Mouse (Mus musculus) left cerebral cortex, postnatal 36 days (tissue): ENCODE measurements around the gene Rxra. TPM values are rescaled to one million over a fixed set of nuclear protein-coding genes. Genes with fewer than 3 reads are reported as not detected.

Experiments used
- DNase-seq, 2 experiments: peaks; one replicate each; pipeline ENCODE4 v3.0.0; 2021 to 2022; ENCODE audit warnings: low spot score in 2 of 2, mixed read lengths in 1 of 2
- intact Hi-C: fragments of 180-260 bp; cut with DNase I; formaldehyde crosslinking; loops from one replicate; pipeline ENCODE4 v1.15.1; 2025
- total RNA-seq, 2 experiments: library from RNA; stranded (reverse); gene quantifications; 2 replicates each; pipeline ENCODE4 v1.2.3; 2021

The Rxra gene
- total RNA-seq, 2 experiments from 2014 or later = 19.7 to 25.6 TPM

GRCm38 (mm10) chr2:27666719-27667118 lies 9.5 kb upstream of the Rxra start:
- DNase-seq = no peak
- intact Hi-C loops = no loop called here

GRCm38 (mm10) chr2:27667677-27668076 lies 8.6 kb upstream of the Rxra start:
- intact Hi-C loops = no loop called here
- DNase-seq = no peak

- intact Hi-C loops = no loop called here
These were observed 5.5 kb upstream of the Rxra start for GRCm38 (mm10) chr2:27670746-27671145.

GRCm38 (mm10) chr2:27671633-27672091 lies 4.6 kb upstream of the Rxra start:
- intact Hi-C loops = no loop called here
- DNase-seq = no peak

More at GRCm38 (mm10) chr2:27670746-27671145, 5.5 kb upstream of the Rxra start:
- DNase-seq = no peak

- intact Hi-C loops = loop anchor here (5.0 kb wide), 2 partner anchors 56 to 81 kb away; no protein-coding TSS in a partner anchor
- DNase-seq = peak; percentile 52 to 64
These were observed 462 bp downstream of the Rxra start for GRCm38 (mm10) chr2:27676478-27677325.

GRCm38 (mm10) chr2:27677411-27678310 lies 1.4 kb downstream of the Rxra start:
- peak; percentile 21 to 22 for DNase-seq
- intact Hi-C loops = loop anchor here (5.0 kb wide), 2 partner anchors 55 to 80 kb away; no protein-coding TSS in a partner anchor

GRCm38 (mm10) chr2:27678331-27678730 lies 2.1 kb downstream of the Rxra start:
- DNase-seq = no peak
- intact Hi-C loops = loop anchor here (5.0 kb wide), 2 partner anchors 54 to 79 kb away; no protein-coding TSS in a partner anchor

- DNase-seq = no peak
- intact Hi-C loops = loop anchor here (5.0 kb wide), 2 partner anchors 53 to 78 kb away; no protein-coding TSS in a partner anchor
These were observed 2.7 kb downstream of the Rxra start for GRCm38 (mm10) chr2:27678836-27679480.

- intact Hi-C loops = loop anchor here (5.0 kb wide), 3 partner anchors 53 to 82 kb away; no protein-coding TSS in a partner anchor
- DNase-seq = no peak
These were observed 3.4 kb downstream of the Rxra start for GRCm38 (mm10) chr2:27679621-27680025.

- intact Hi-C loops = loop anchor here (5.0 kb wide), 1 partner anchor 83 kb away; no protein-coding TSS in a partner anchor
These were observed 3.8 kb downstream of the Rxra start for GRCm38 (mm10) chr2:27680058-27680457.

GRCm38 (mm10) chr2:27680595-27680994 lies 4.4 kb downstream of the Rxra start:
- intact Hi-C loops = loop anchor here (5.0 kb wide), 1 partner anchor 83 kb away; no protein-coding TSS in a partner anchor
- no peak for DNase-seq

More at GRCm38 (mm10) chr2:27680058-27680457, 3.8 kb downstream of the Rxra start:
- no peak for DNase-seq

GRCm38 (mm10) chr2:27681426-27681825 lies 5.2 kb downstream of the Rxra start:
- intact Hi-C loops = loop anchor here (5.0 kb wide), 1 partner anchor 84 kb away; no protein-coding TSS in a partner anchor
- DNase-seq = no peak

- intact Hi-C loops = loop anchor here (5.0 kb wide), 1 partner anchor 85 kb away; no protein-coding TSS in a partner anchor
- DNase-seq = no peak
These were observed 5.9 kb downstream of the Rxra start for GRCm38 (mm10) chr2:27682096-27682495.

- intact Hi-C loops = loop anchor here (5.0 kb wide), 1 partner anchor 87 kb away; no protein-coding TSS in a partner anchor
- DNase-seq = no peak
These were observed 7.9 kb downstream of the Rxra start for GRCm38 (mm10) chr2:27684017-27684657.

- intact Hi-C loops = no loop called here
- DNase-seq = no peak
These were observed 9.7 kb downstream of the Rxra start for GRCm38 (mm10) chr2:27685917-27686316.

- intact Hi-C loops = no loop called here
- no peak for DNase-seq
These were observed 10.1 kb downstream of the Rxra start for GRCm38 (mm10) chr2:27686335-27686734.

GRCm38 (mm10) chr2:27687041-27687440 lies 10.8 kb downstream of the Rxra start:
- intact Hi-C loops = no loop called here
- no peak for DNase-seq

- intact Hi-C loops = no loop called here
- no peak for DNase-seq
These were observed 11.7 kb downstream of the Rxra start for GRCm38 (mm10) chr2:27687973-27688372.

- intact Hi-C loops = no loop called here
- no peak for DNase-seq
These were observed 14.5 kb downstream of the Rxra start for GRCm38 (mm10) chr2:27690714-27691113.
